ENCODE assay signal across 18 mouse cellular contexts in the genomic region with DNA sequence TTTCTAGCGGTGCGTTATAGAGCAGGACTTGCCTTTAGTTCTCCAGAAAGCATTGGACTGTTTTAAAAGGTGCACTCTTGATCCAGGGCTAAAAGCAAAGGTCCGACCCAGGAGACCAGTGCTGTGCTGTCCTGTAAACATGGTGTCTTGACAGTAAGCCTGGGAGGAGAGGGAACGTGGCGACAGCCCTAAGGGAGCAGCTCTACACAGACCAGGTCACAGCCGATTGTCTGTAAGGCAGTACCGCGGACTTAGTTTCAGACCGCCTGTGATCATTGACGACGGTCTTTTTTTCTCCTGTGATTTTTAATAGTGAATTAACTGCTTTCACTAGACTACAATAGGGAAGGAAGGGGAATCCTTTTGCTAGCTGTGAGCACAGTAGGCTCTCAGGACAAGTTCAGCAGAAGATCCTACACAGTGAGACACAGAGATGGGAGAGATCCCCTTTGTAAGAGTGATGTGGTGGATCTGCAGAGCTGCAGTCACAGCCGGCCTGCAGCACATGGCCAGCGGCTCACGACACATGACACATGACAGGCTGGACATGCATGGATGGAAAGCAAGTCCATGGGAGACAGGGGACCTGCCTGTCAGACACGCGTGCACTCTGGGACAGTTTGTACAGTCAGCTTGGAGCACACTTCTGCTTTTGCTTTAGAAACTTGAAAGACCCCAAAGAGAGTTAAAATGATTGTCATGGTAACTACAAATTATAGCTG. TPM values are rescaled to one million over a fixed set of nuclear protein-coding genes. Genes with fewer than 3 reads are reported as not detected.
DNase-seq lines count a peak whose midpoint lies in the region; ATAC-seq and TF ChIP-seq lines count a peak whose summit lies in the region.
"Had no signal": no experiment of that assay in that cellular context is flagged by ENCODE, and none has a peak within 500 bp of the region (broad histone marks: within the 10 kb centered on the region; RNA-seq: fewer than 3 reads in every experiment).

No protein-coding gene starts in this region.

- no peak overlapping the region for H3K4me2 ChIP-seq in forebrain, embryonic 11.5 days (ENCODE audit: low read depth, low read length, severe bottlenecking)
- no peak overlapping the region for H3K4me2 ChIP-seq in forebrain, postnatal 0 days (ENCODE audit: low read depth)
- H3K4me2 ChIP-seq in midbrain, embryonic 13.5 days (replicated peaks): no peak overlapping the region
- no peak overlapping the region for H3K4me2 ChIP-seq in hindbrain, embryonic 13.5 days
- no peak overlapping the region for H3K4me2 ChIP-seq in neural tube, embryonic 15.5 days
- H3K4me2 ChIP-seq: embryonic facial prominence, embryonic 15.5 days; limb, embryonic 12.5 days; stomach, embryonic 15.5 days had no signal

- no peak overlapping the region for H3K4me3 ChIP-seq in forebrain, embryonic 11.5 days (ENCODE audit: low read depth, low read length)
- H3K4me3 ChIP-seq in forebrain, postnatal 0 days (ENCODE audit: low read depth, low read length): no peak overlapping the region
- H3K4me3 ChIP-seq in midbrain, embryonic 13.5 days (replicated peaks): no peak overlapping the region
- H3K4me3 ChIP-seq in midbrain, embryonic 10.5 days: no peak overlapping the region
- H3K4me3 ChIP-seq in hindbrain, embryonic 13.5 days: no peak overlapping the region
- no peak overlapping the region for H3K4me3 ChIP-seq in neural tube, embryonic 15.5 days (replicated peaks)
- H3K4me3 ChIP-seq: embryonic facial prominence, embryonic 15.5 days; limb, embryonic 12.5 days; stomach, embryonic 15.5 days had no signal

- 60% methylated on average over 16 of the region's 16 CpGs for WGBS in forebrain, embryonic 11.5 days
- 51% methylated on average over 16 of the region's 16 CpGs for WGBS in forebrain, postnatal 0 days
- 56% methylated on average over 16 of the region's 16 CpGs for WGBS in midbrain, embryonic 13.5 days
- 77% methylated on average over 16 of the region's 16 CpGs for WGBS in midbrain, embryonic 10.5 days
- WGBS in hindbrain, embryonic 13.5 days: 63% methylated on average over 16 of the region's 16 CpGs
- WGBS in neural tube, embryonic 15.5 days: 69% methylated on average over 16 of the region's 16 CpGs

- no peaks in the 10 kb centered on the region for H3K27me3 ChIP-seq in forebrain, embryonic 11.5 days (ENCODE audit: control insufficient read depth, insufficient read depth, low read length)
- H3K27me3 ChIP-seq in forebrain, postnatal 0 days (ENCODE audit: insufficient read depth, low read length): no peaks in the 10 kb centered on the region
- no peaks in the 10 kb centered on the region for H3K27me3 ChIP-seq in midbrain, embryonic 13.5 days
- H3K27me3 ChIP-seq in midbrain, embryonic 10.5 days (ENCODE audit: low read depth, poor library complexity, severe bottlenecking): no peaks in the 10 kb centered on the region
- no peaks in the 10 kb centered on the region for H3K27me3 ChIP-seq in hindbrain, embryonic 13.5 days
- H3K27me3 ChIP-seq in neural tube, embryonic 15.5 days (replicated peaks): no peaks in the 10 kb centered on the region
- H3K27me3 ChIP-seq: embryonic facial prominence, embryonic 15.5 days; limb, embryonic 12.5 days; stomach, embryonic 15.5 days had no signal

- no peak overlapping the region for H3K27ac ChIP-seq in forebrain, embryonic 11.5 days (ENCODE audit: low read depth, low read length)
- no peak overlapping the region for H3K27ac ChIP-seq in forebrain, postnatal 0 days (ENCODE audit: low read depth, low read length)
- no peak overlapping the region; the same call in 1 of the 2 replicates for H3K27ac ChIP-seq in midbrain, embryonic 13.5 days
- no peak overlapping the region; the same call in 1 of the 2 replicates for H3K27ac ChIP-seq in midbrain, embryonic 10.5 days (replicated peaks)
- H3K27ac ChIP-seq in hindbrain, embryonic 13.5 days: peak overlapping the region; percentile 52; the same call in 1 of the 2 replicates
- H3K27ac ChIP-seq in neural tube, embryonic 15.5 days (replicated peaks): no peak overlapping the region
- H3K27ac ChIP-seq: embryonic facial prominence, embryonic 15.5 days; limb, embryonic 12.5 days; liver, embryonic 14.5 days; stomach, embryonic 15.5 days had no signal

- peak; percentile 39; the same call in 1 of the 2 replicates for ATAC-seq in forebrain, embryonic 11.5 days (replicated peaks; ENCODE audit: low FRiP score)
- ATAC-seq in forebrain, postnatal 0 days: no peak
- ATAC-seq in midbrain, embryonic 13.5 days: peak; percentile 38; the same call in 1 of the 2 replicates
- no peak for ATAC-seq in hindbrain, embryonic 13.5 days (ENCODE audit: low FRiP score)
- no peak for ATAC-seq in neural tube, embryonic 15.5 days (ENCODE audit: low FRiP score)
- ATAC-seq: intestine, embryonic 16.5 days had no signal

- peaks cover 3% of the 10 kb centered on the region for H3K4me1 ChIP-seq in forebrain, embryonic 11.5 days (replicated peaks; ENCODE audit: control insufficient read depth, insufficient read depth, low read length)
- H3K4me1 ChIP-seq in forebrain, postnatal 0 days (ENCODE audit: insufficient read depth): no peaks in the 10 kb centered on the region
- H3K4me1 ChIP-seq in midbrain, embryonic 13.5 days (replicated peaks): peaks cover 19% of the 10 kb centered on the region
- peaks cover 7% of the 10 kb centered on the region; the same call in 1 of the 2 replicates for H3K4me1 ChIP-seq in midbrain, embryonic 10.5 days
- peaks cover 11% of the 10 kb centered on the region for H3K4me1 ChIP-seq in hindbrain, embryonic 13.5 days (replicated peaks)
- H3K4me1 ChIP-seq in neural tube, embryonic 15.5 days: peaks cover 10% of the 10 kb centered on the region
- H3K4me1 ChIP-seq: embryonic facial prominence, embryonic 15.5 days; limb, embryonic 12.5 days; stomach, embryonic 15.5 days had no signal

- H3K36me3 ChIP-seq in forebrain, embryonic 11.5 days (ENCODE audit: control insufficient read depth, insufficient read depth, low read length): peaks cover 2% of the 10 kb centered on the region; the same call in 1 of the 2 replicates
- H3K36me3 ChIP-seq in forebrain, postnatal 0 days (ENCODE audit: insufficient read depth): peaks cover 31% of the 10 kb centered on the region
- peaks cover 71% of the 10 kb centered on the region for H3K36me3 ChIP-seq in midbrain, embryonic 13.5 days
- H3K36me3 ChIP-seq in midbrain, embryonic 10.5 days: peaks cover 88% of the 10 kb centered on the region
- peaks cover 62% of the 10 kb centered on the region for H3K36me3 ChIP-seq in hindbrain, embryonic 13.5 days
- H3K36me3 ChIP-seq in neural tube, embryonic 15.5 days: peaks cover 51% of the 10 kb centered on the region

- no peak for TF ChIP-seq CTCF in forebrain, postnatal 0 days (IDR thresholded peaks at IDR 0.05; ENCODE audit: low read depth)

- H3K9me3 ChIP-seq in forebrain, embryonic 11.5 days (ENCODE audit: control insufficient read depth, low read length): no peaks in the 10 kb centered on the region
- no peaks in the 10 kb centered on the region for H3K9me3 ChIP-seq in forebrain, postnatal 0 days (ENCODE audit: low read length)
- H3K9me3 ChIP-seq in midbrain, embryonic 13.5 days: no peaks in the 10 kb centered on the region
- H3K9me3 ChIP-seq in midbrain, embryonic 10.5 days (replicated peaks): no peaks in the 10 kb centered on the region
- H3K9me3 ChIP-seq in hindbrain, embryonic 13.5 days: no peaks in the 10 kb centered on the region
- H3K9me3 ChIP-seq in neural tube, embryonic 15.5 days (replicated peaks): no peaks in the 10 kb centered on the region
- H3K9me3 ChIP-seq: embryonic facial prominence, embryonic 15.5 days; limb, embryonic 12.5 days; stomach, embryonic 15.5 days had no signal

- no peak for DNase-seq in forebrain, embryonic 11.5 days (ENCODE audit: low spot score)
- DNase-seq in forebrain, postnatal 0 days: no peak
- no peak for DNase-seq in midbrain, embryonic 10.5 days (ENCODE audit: low spot score)
- DNase-seq in layer of hippocampus, postnatal 36 days: no peak
- DNase-seq: adrenal gland, adult 2 months; cerebellum, adult 9-10 months; right cerebral cortex, postnatal 14 days; spleen, adult 18-20 months; thymus, adult 18-20 months; thymus, postnatal 4 days had no signal

- no peak overlapping the region for H3K9ac ChIP-seq in forebrain, embryonic 11.5 days (ENCODE audit: low read length)
- no peak overlapping the region for H3K9ac ChIP-seq in forebrain, postnatal 0 days
- H3K9ac ChIP-seq in midbrain, embryonic 13.5 days (replicated peaks): no peak overlapping the region
- H3K9ac ChIP-seq in hindbrain, embryonic 13.5 days: 0 out of 2 replicates have a peak overlapping the region, but pooled peaks have one; percentile 24
- no peak overlapping the region for H3K9ac ChIP-seq in neural tube, embryonic 15.5 days (replicated peaks)
- H3K9ac ChIP-seq: embryonic facial prominence, embryonic 15.5 days; limb, embryonic 12.5 days; liver, embryonic 14.5 days; stomach, embryonic 15.5 days had no signal

RNA-seq across cellular contexts. Expression of a gene that starts 44.9 kb away (rescaled TPM):
- 63.7 and 64.5 TPM in 2 replicates for polyA plus RNA-seq in forebrain, embryonic 11.5 days (2014; fragmentation: Nextera tagmentation; extraction: Ambion mirVana)
- total RNA-seq in forebrain, postnatal 0 days (2014; rRNA removed): 51.0 and 59.2 TPM in 2 replicates
- polyA plus RNA-seq in forebrain, postnatal 0 days (2015; fragmentation: Nextera tagmentation; extraction: Ambion mirVana): 20.7 and 28.7 TPM in 2 replicates
- 48.0 and 51.2 TPM in 2 replicates for polyA plus RNA-seq in midbrain, embryonic 13.5 days (2015; fragmentation: Nextera tagmentation; extraction: Ambion mirVana)
- polyA plus RNA-seq in midbrain, embryonic 10.5 days (2016; fragmentation: Nextera tagmentation; extraction: Ambion mirVana): 58.2 and 60.7 TPM in 2 replicates
- polyA plus RNA-seq in hindbrain, embryonic 13.5 days (2015; fragmentation: Nextera tagmentation; extraction: Ambion mirVana): 44.7 and 47.3 TPM in 2 replicates
- total RNA-seq in layer of hippocampus, postnatal 36 days (2021): 10 to 100 TPM; 35.7 to 36.9 TPM
- polyA plus RNA-seq in neural tube, embryonic 15.5 days (2015; fragmentation: Nextera tagmentation; extraction: Ambion mirVana): 36.3 and 40.1 TPM in 2 replicates

RNA-seq across cellular contexts. Expression of a gene that starts 54.7 kb away (rescaled TPM):
- polyA plus RNA-seq in forebrain, embryonic 11.5 days (2014; fragmentation: Nextera tagmentation; extraction: Ambion mirVana): 72.9 and 73.4 TPM in 2 replicates
- 92.8 and 110 TPM in 2 replicates for total RNA-seq in forebrain, postnatal 0 days (2014; rRNA removed)
- polyA plus RNA-seq in forebrain, postnatal 0 days (2015; fragmentation: Nextera tagmentation; extraction: Ambion mirVana): 74.0 and 79.3 TPM in 2 replicates
- polyA plus RNA-seq in midbrain, embryonic 13.5 days (2015; fragmentation: Nextera tagmentation; extraction: Ambion mirVana): 71.6 and 74.8 TPM in 2 replicates
- 62.5 and 67.3 TPM in 2 replicates for polyA plus RNA-seq in midbrain, embryonic 10.5 days (2016; fragmentation: Nextera tagmentation; extraction: Ambion mirVana)
- 73.0 and 74.0 TPM in 2 replicates for polyA plus RNA-seq in hindbrain, embryonic 13.5 days (2015; fragmentation: Nextera tagmentation; extraction: Ambion mirVana)
- total RNA-seq in layer of hippocampus, postnatal 36 days (2021): 10 to 100 TPM; 49.8 to 52.1 TPM
- 53.2 and 56.8 TPM in 2 replicates for polyA plus RNA-seq in neural tube, embryonic 15.5 days (2015; fragmentation: Nextera tagmentation; extraction: Ambion mirVana)

RNA-seq across cellular contexts. Expression of a gene that starts 58.3 kb away (rescaled TPM):
- polyA plus RNA-seq in forebrain, embryonic 11.5 days (2014; fragmentation: Nextera tagmentation; extraction: Ambion mirVana): 35.4 and 45.2 TPM in 2 replicates
- 39.9 and 40.7 TPM in 2 replicates for total RNA-seq in forebrain, postnatal 0 days (2014; rRNA removed)
- polyA plus RNA-seq in forebrain, postnatal 0 days (2015; fragmentation: Nextera tagmentation; extraction: Ambion mirVana): 34.4 and 47.7 TPM in 2 replicates
- 49.8 TPM in 2 replicates for polyA plus RNA-seq in midbrain, embryonic 13.5 days (2015; fragmentation: Nextera tagmentation; extraction: Ambion mirVana)
- polyA plus RNA-seq in midbrain, embryonic 10.5 days (2016; fragmentation: Nextera tagmentation; extraction: Ambion mirVana): 49.3 and 51.6 TPM in 2 replicates
- 56.1 and 58.3 TPM in 2 replicates for polyA plus RNA-seq in hindbrain, embryonic 13.5 days (2015; fragmentation: Nextera tagmentation; extraction: Ambion mirVana)
- total RNA-seq in layer of hippocampus, postnatal 36 days (2021): 10 to 100 TPM; 55.1 to 59.2 TPM
- polyA plus RNA-seq in neural tube, embryonic 15.5 days (2015; fragmentation: Nextera tagmentation; extraction: Ambion mirVana): 58.7 and 75.5 TPM in 2 replicates

Comparison
In these comparisons a context has a peak if more than half of its experiments do, and no peak if none do; other contexts are left out.
1. ATAC-seq: peak in forebrain, embryonic 11.5 days (single experiment) and midbrain, embryonic 13.5 days (single experiment); none in forebrain, postnatal 0 days (single experiment), hindbrain, embryonic 13.5 days (single experiment) and neural tube, embryonic 15.5 days (single experiment).